Mouse (Mus musculus): Measurements from ENCODE around the gene Necap2.

DNA sequence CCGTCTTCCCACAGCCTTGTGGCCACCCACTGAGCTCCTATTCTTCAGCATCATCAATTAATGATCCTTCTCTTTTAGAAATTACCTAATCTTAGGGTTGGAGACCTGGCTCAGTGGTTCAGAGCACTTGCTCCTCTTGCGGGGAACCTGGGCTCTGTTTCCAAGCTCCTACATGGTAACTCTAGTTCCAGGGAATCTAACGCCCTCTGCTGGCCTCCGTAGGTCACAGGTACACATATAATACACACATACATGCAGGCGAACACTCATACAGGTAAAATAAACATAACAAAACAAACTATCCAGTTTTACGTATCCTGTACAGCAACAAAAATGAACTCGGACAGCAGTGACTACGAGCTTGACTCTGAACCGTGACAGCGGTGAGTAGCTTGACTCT lies 21.2 kb downstream of the Necap2 start:
- TF ChIP-seq ZNF384 (IDR thresholded peaks at IDR 0.05; ENCODE audit: low read depth, low read length) (no peak), MAFK (IDR thresholded peaks at IDR 0.05; ENCODE audit: insufficient read depth, low read depth, low read length) (no peak), CHD2 (IDR thresholded peaks at IDR 0.05; ENCODE audit: low read depth, low read length) (no peak)
